8 mouse cellular contexts compared by ENCODE assay signal in genomic region chr3:66219655-66220191, GRCm38 (mm10). TPM values are rescaled to one million over a fixed set of nuclear protein-coding genes. Genes with fewer than 3 reads are reported as not detected.
DNase-seq lines count a peak whose midpoint lies in the region; ATAC-seq and TF ChIP-seq lines count a peak whose summit lies in the region.

TSS of gene Ptx3 (plus strand) at chr3:66219910.

- H3K4me1 ChIP-seq in embryonic fibroblast, embryonic 13.5 days (ENCODE audit: control insufficient read depth, insufficient read depth, low read length), result peaks cover 12% of the 10 kb centered on the region
- H3K4me1 ChIP-seq in intestine, embryonic 16.5 days (ENCODE audit: control insufficient read depth, insufficient read depth, low read length), result peaks cover 10% of the 10 kb centered on the region; the same call in 1 of the 2 replicates
- H3K4me1 ChIP-seq in neural tube, embryonic 11.5 days (ENCODE audit: control insufficient read depth, insufficient read depth, low read length), result peaks cover 5% of the 10 kb centered on the region; the same call in 1 of the 2 replicates

- peak within 1 kb of the TSS; percentile 71 for H3K9ac ChIP-seq in intestine, embryonic 16.5 days (ENCODE audit: low read depth, low read length)
- peak within 1 kb of the TSS; percentile 72 for H3K9ac ChIP-seq in neural tube, embryonic 11.5 days (ENCODE audit: low read length)

- 7% methylated on average over 20 of the region's 20 CpGs for WGBS in intestine, embryonic 16.5 days
- 2% methylated on average over 20 of the region's 20 CpGs for WGBS in neural tube, embryonic 11.5 days

- peaks cover 11% of the 10 kb centered on the region for H3K27me3 ChIP-seq in intestine, embryonic 16.5 days (replicated peaks; ENCODE audit: control insufficient read depth, insufficient read depth, low read length)
- no peaks in the 10 kb centered on the region for H3K27me3 ChIP-seq in neural tube, embryonic 11.5 days (ENCODE audit: control insufficient read depth, insufficient read depth, low read length)

- TF ChIP-seq CTCF in embryonic fibroblast, embryonic 13.5 days (IDR thresholded peaks at IDR 0.05; ENCODE audit: borderline replicate concordance, insufficient read depth, low read length), result no peak

- no peaks in the 10 kb centered on the region for H3K9me3 ChIP-seq in intestine, embryonic 16.5 days (ENCODE audit: control insufficient read depth, low read length)
- no peaks in the 10 kb centered on the region for H3K9me3 ChIP-seq in neural tube, embryonic 11.5 days (ENCODE audit: control insufficient read depth, low read length)

- peak; percentile 89 for TF ChIP-seq POLR2A in embryonic fibroblast, embryonic 13.5 days (IDR thresholded peaks at IDR 0.05; ENCODE audit: low read depth, low read length)

- peak; percentile 10 for DNase-seq in right cerebral cortex, postnatal 4 days
- no peak for DNase-seq in right cerebral cortex, postnatal 14 days
- peak; percentile 60 for DNase-seq in neural tube, embryonic 11.5 days (ENCODE audit: low spot score)
- DNase-seq in testis, postnatal 10 days (ENCODE audit: low spot score), result no peak
- no peak for DNase-seq in gastrocnemius, adult 8-10 months (ENCODE audit: low spot score in 2 of 2)

- peak within 1 kb of the TSS; percentile 43 for H3K4me3 ChIP-seq in embryonic fibroblast, embryonic 13.5 days (ENCODE audit: insufficient read depth, low read length)
- peak within 1 kb of the TSS; percentile 58 for H3K4me3 ChIP-seq in intestine, embryonic 16.5 days (ENCODE audit: low read length)
- peak within 1 kb of the TSS; percentile 55 for H3K4me3 ChIP-seq in neural tube, embryonic 11.5 days (ENCODE audit: low read depth, low read length)

- peak within 1 kb of the TSS; percentile 91 for H3K4me2 ChIP-seq in intestine, embryonic 16.5 days (ENCODE audit: low read depth, low read length)
- peak within 1 kb of the TSS; percentile 97 for H3K4me2 ChIP-seq in neural tube, embryonic 11.5 days (ENCODE audit: low read depth)

- ATAC-seq in intestine, embryonic 16.5 days, result 0 out of 2 replicates have a peak, but pooled peaks have one; percentile 15
- peak; percentile 8; the same call in 1 of the 2 replicates for ATAC-seq in neural tube, embryonic 11.5 days (ENCODE audit: insufficient read depth, low FRiP score, low TSS enrichment)
- ATAC-seq in megakaryocyte-erythroid progenitor cell, adult 5-6 weeks (replicated peaks; ENCODE audit: low FRiP score, low TSS enrichment, poor library complexity, severe bottlenecking), result no peak

- H3K36me3 ChIP-seq in intestine, embryonic 16.5 days (ENCODE audit: control insufficient read depth, insufficient read depth, low read length), result no peaks in the 10 kb centered on the region
- no peaks in the 10 kb centered on the region for H3K36me3 ChIP-seq in neural tube, embryonic 11.5 days (ENCODE audit: control insufficient read depth, insufficient read depth, low read length)

- H3K27ac ChIP-seq in embryonic fibroblast, embryonic 13.5 days (ENCODE audit: insufficient read depth, low read length), result peak within 1 kb of the TSS; percentile 70
- H3K27ac ChIP-seq in intestine, embryonic 16.5 days (ENCODE audit: low read length), result no peak within 1 kb of the TSS
- peak within 1 kb of the TSS; percentile 21; the same call in 1 of the 2 replicates for H3K27ac ChIP-seq in neural tube, embryonic 11.5 days (ENCODE audit: low read depth, low read length)

RNA-seq across cellular contexts. Expression of gene Ptx3, which starts in this region (rescaled TPM):
- 78.9 and 165 TPM in 2 replicates for polyA plus RNA-seq in embryonic fibroblast, embryonic 13.5 days (2011; ENCODE audit: insufficient read length, low read depth, missing spikeins)
- 2.7 and 3.0 TPM in 2 replicates for polyA plus RNA-seq in intestine, embryonic 16.5 days (2015; fragmentation: Nextera tagmentation; extraction: Ambion mirVana)
- 21.2 and 23.3 TPM in 2 replicates for polyA plus RNA-seq in neural tube, embryonic 11.5 days (2014; fragmentation: Nextera tagmentation; extraction: Ambion mirVana)
- not detected in 2 replicates for total RNA-seq in megakaryocyte-erythroid progenitor cell, adult 5-6 weeks (2014; fragmentation: Nextera tagmentation)
- not detected in 2 replicates for total RNA-seq in megakaryocyte-erythroid progenitor cell, adult 5-6 weeks (2017)
- total RNA-seq in gastrocnemius, adult 8-10 months (2022), result 1 to 10 TPM; 2.6 to 4.4 (median 3.3) TPM

Comparison
In these comparisons a context has a peak if more than half of its experiments do, and no peak if none do; other contexts are left out.
1. DNase-seq: peak in right cerebral cortex, postnatal 4 days (single experiment) and neural tube, embryonic 11.5 days (single experiment); none in right cerebral cortex, postnatal 14 days (single experiment), testis, postnatal 10 days (single experiment) and gastrocnemius, adult 8-10 months (0 of 2).
2. Peak in every context shown above with its lines, with median percentiles within 50 percentile points of each other: H3K4me3 ChIP-seq.